Mouse (Mus musculus) forebrain, embryonic 15.5 days (tissue): ENCODE data around the gene Psg19. TPM values are rescaled to one million over a fixed set of nuclear protein-coding genes. Genes with fewer than 3 reads are reported as not detected.

Experiments
- ATAC-seq: fragments of 200-750 bp; cut with Nextera tagmentation; replicated peaks from 2 replicates; pipeline ENCODE4 v1.8.0; 2017; ENCODE audit warnings: mild to moderate bottlenecking, moderate TSS enrichment, moderate library complexity
- H3K27ac ChIP-seq: fragments of 300-500 bp; sonication (generic); replicated peaks from 2 replicates; pipeline ENCODE4 v1.5.1; 2015; ENCODE audit warnings: mild to moderate bottlenecking, inconsistent platforms
- H3K27me3 ChIP-seq: fragments of 300-500 bp; sonication (generic); 2 replicates; pipeline ENCODE4 v1.6.1; 2015; ENCODE audit warnings: inconsistent platforms
- H3K36me3 ChIP-seq: fragments of 300-500 bp; sonication (generic); 2 replicates; pipeline ENCODE4 v1.6.1; 2015; ENCODE audit warnings: mild to moderate bottlenecking, inconsistent platforms
- H3K4me1 ChIP-seq: fragments of 300-500 bp; sonication (generic); 2 replicates; pipeline ENCODE4 v1.6.1; 2015; ENCODE audit warnings: inconsistent platforms
- H3K4me2 ChIP-seq: fragments of 300-500 bp; sonication (generic); replicated peaks from 2 replicates; pipeline ENCODE4 v1.6.1; 2015; ENCODE audit warnings: mild to moderate bottlenecking, inconsistent platforms
- H3K4me3 ChIP-seq: fragments of 300-500 bp; sonication (generic); 2 replicates; pipeline ENCODE4 v1.5.1; 2015; ENCODE audit warnings: mild to moderate bottlenecking, inconsistent platforms
- H3K9ac ChIP-seq: fragments of 300-500 bp; sonication (generic); replicated peaks from 2 replicates; pipeline ENCODE4 v1.6.1; 2015; ENCODE audit warnings: mild to moderate bottlenecking, inconsistent platforms
- H3K9me3 ChIP-seq: fragments of 300-500 bp; sonication (generic); 2 replicates; pipeline ENCODE4 v1.6.1; 2016; ENCODE audit warnings: inconsistent platforms
- WGBS: fragments of 180-500 bp; shearing (Covaris S2); methylation state at CpG from one replicate; pipeline ENCODE4 v1.1.7; 2015; ENCODE audit warnings: mixed read lengths; 5-methylcytosine and 5-hydroxymethylcytosine counted together
- polyA plus RNA-seq: library from polyadenylated mRNA; unstranded; fragments of >200 nt; fragmentation: Nextera tagmentation; extraction: Ambion mirVana; gene quantifications from 2 replicates; pipeline ENCODE4 v1.2.1, GENCODE M21; 2015

The Psg19 gene
- not detected in 2 replicates for polyA plus RNA-seq

GRCm38 (mm10) chr7:18798420-18798819 lies at the start of gene Psg19:
Gene Psg19, minus strand, starts transcription at chr7:18798520.
- Histone ChIP-seq H3K4me2 (no peak within 1 kb of the TSS), H3K27ac (no peak within 1 kb of the TSS), H3K27me3 (no peaks in the 10 kb centered on the region), H3K36me3 (no peaks in the 10 kb centered on the region), H3K4me3 (no peak within 1 kb of the TSS), H3K9me3 (no peaks in the 10 kb centered on the region), H3K4me1 (no peaks in the 10 kb centered on the region), H3K9ac (no peak within 1 kb of the TSS)
- 84% methylated on average over 1 of the region's 1 CpGs for WGBS
- ATAC-seq = no peak

DNA sequence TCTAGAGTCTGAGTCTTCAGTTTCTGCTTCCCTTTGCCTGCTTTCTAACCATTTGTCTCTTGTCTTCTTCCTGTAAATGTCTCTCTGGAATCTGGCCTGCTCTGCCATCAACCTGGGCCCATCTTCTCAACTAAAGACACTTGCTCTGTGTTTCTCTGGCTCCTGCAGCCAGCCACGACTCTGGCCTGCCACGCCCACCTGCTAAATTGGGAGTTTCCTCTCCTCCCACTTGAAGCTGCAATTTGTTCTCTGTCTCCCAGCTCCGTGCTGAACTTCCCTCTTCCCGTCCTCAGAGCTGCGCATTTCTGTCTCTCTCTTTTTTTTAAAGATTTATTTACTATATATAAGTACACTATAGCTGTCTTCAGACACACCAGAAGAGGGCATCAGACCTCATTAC lies 46.5 kb upstream of the Psg19 start:
- peaks cover 10% of the 10 kb centered on the region; the same call in 1 of the 2 replicates for H3K4me1 ChIP-seq
- ATAC-seq = no peak
- WGBS = 53% methylated on average over 5 of the region's 5 CpGs

GRCm38 (mm10) chr7:18841174-18841567 lies 42.9 kb upstream of the Psg19 start:
- ATAC-seq = peak; percentile 29; the same call in 1 of the 2 replicates
- H3K27ac ChIP-seq = no peak overlapping the region
- no peak overlapping the region for H3K4me3 ChIP-seq
- no peaks in the 10 kb centered on the region for H3K36me3 ChIP-seq
- H3K9ac ChIP-seq = no peak overlapping the region
- no peaks in the 10 kb centered on the region for H3K9me3 ChIP-seq
- peaks cover 10% of the 10 kb centered on the region; the same call in 1 of the 2 replicates for H3K4me1 ChIP-seq
- WGBS = 43% methylated on average over 1 of the region's 1 CpGs
- no peaks in the 10 kb centered on the region for H3K27me3 ChIP-seq
- peak overlapping the region; percentile 29; the same call in 1 of the 2 replicates for H3K4me2 ChIP-seq

More for the DNA sequence above, 46.5 kb upstream of the Psg19 start:
- Histone ChIP-seq H3K4me2 (no peak overlapping the region), H3K9me3 (no peaks in the 10 kb centered on the region), H3K36me3 (no peaks in the 10 kb centered on the region), H3K27ac (no peak overlapping the region), H3K9ac (no peak overlapping the region), H3K27me3 (no peaks in the 10 kb centered on the region), H3K4me3 (no peak overlapping the region)

- 2% methylated on average over 16 of the region's 17 CpGs for WGBS
- H3K4me3 ChIP-seq = peak overlapping the region; percentile 32
- ATAC-seq = peak; percentile 71
Observed at GRCm38 (mm10) chr7:18840386-18841173, 42.3 kb upstream of the Psg19 start.

GRCm38 (mm10) chr7:18839865-18840264 lies 41.5 kb upstream of the Psg19 start, which contains the start of gene Mill2:
Gene Mill2, plus strand, starts transcription at chr7:18839966.
- 24% methylated on average over 3 of the region's 3 CpGs for WGBS
- Histone ChIP-seq H3K4me1 (peaks cover 10% of the 10 kb centered on the region; the same call in 1 of the 2 replicates), H3K9ac (peak within 1 kb of the TSS; percentile 44), H3K36me3 (no peaks in the 10 kb centered on the region), H3K27ac (peak within 1 kb of the TSS; percentile 12; the same call in 1 of the 2 replicates), H3K4me3 (peak within 1 kb of the TSS; percentile 32), H3K27me3 (no peaks in the 10 kb centered on the region), H3K4me2 (peak within 1 kb of the TSS; percentile 50), H3K9me3 (no peaks in the 10 kb centered on the region)
- ATAC-seq = 0 out of 2 replicates have a peak, but pooled peaks have one; percentile 23

More at GRCm38 (mm10) chr7:18840386-18841173, 42.3 kb upstream of the Psg19 start:
- no peaks in the 10 kb centered on the region for H3K36me3 ChIP-seq
- H3K4me1 ChIP-seq = peaks cover 10% of the 10 kb centered on the region; the same call in 1 of the 2 replicates
- no peaks in the 10 kb centered on the region for H3K27me3 ChIP-seq
- peak overlapping the region; percentile 44 for H3K9ac ChIP-seq
- H3K9me3 ChIP-seq = no peaks in the 10 kb centered on the region
- peak overlapping the region; percentile 50 for H3K4me2 ChIP-seq
- H3K27ac ChIP-seq = peak overlapping the region; percentile 12; the same call in 1 of the 2 replicates

DNA sequence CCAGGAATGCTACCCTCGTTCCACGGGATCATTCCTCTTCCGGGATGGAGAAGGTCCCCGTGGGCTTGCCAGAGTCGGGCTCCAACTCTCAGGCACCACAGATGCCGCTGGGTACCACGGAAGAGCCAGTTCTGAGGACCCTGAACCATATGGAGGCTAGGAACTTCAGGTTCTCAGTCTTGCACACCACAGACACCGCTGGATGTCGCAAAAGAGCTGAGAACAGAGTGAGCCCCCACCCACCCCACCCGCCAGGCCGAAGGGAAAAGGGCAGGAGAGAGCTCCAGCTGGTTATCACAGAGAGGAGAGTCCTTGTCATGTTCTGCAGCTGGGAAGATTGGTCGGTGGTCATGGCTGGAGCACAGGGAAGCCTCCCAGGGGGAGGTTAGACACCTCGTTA lies 34.0 kb upstream of the Psg19 start:
- Histone ChIP-seq H3K27ac (no peak overlapping the region), H3K9ac (no peak overlapping the region), H3K4me2 (no peak overlapping the region), H3K27me3 (no peaks in the 10 kb centered on the region), H3K9me3 (no peaks in the 10 kb centered on the region), H3K4me3 (no peak overlapping the region), H3K36me3 (no peaks in the 10 kb centered on the region), H3K4me1 (no peaks in the 10 kb centered on the region)
- WGBS = 49% methylated on average over 13 of the region's 13 CpGs
- no peak for ATAC-seq

- WGBS = 85% methylated on average over 7 of the region's 7 CpGs
- H3K27ac ChIP-seq = no peak overlapping the region
- H3K36me3 ChIP-seq = no peaks in the 10 kb centered on the region
- H3K9ac ChIP-seq = no peak overlapping the region
- no peaks in the 10 kb centered on the region for H3K4me1 ChIP-seq
- ATAC-seq = no peak
- H3K4me2 ChIP-seq = no peak overlapping the region
- no peak overlapping the region for H3K4me3 ChIP-seq
- H3K27me3 ChIP-seq = no peaks in the 10 kb centered on the region
- no peaks in the 10 kb centered on the region for H3K9me3 ChIP-seq
Observed at GRCm38 (mm10) chr7:18829545-18829944, 31.2 kb upstream of the Psg19 start.

GRCm38 (mm10) chr7:18828592-18828991 lies 30.3 kb upstream of the Psg19 start:
- 64% methylated on average over 9 of the region's 9 CpGs for WGBS
- no peak overlapping the region for H3K27ac ChIP-seq
- H3K36me3 ChIP-seq = no peaks in the 10 kb centered on the region
- H3K27me3 ChIP-seq = no peaks in the 10 kb centered on the region
- no peak for ATAC-seq
- H3K4me2 ChIP-seq = no peak overlapping the region
- H3K4me3 ChIP-seq = no peak overlapping the region
- no peaks in the 10 kb centered on the region for H3K9me3 ChIP-seq
- H3K4me1 ChIP-seq = no peaks in the 10 kb centered on the region
- no peak overlapping the region for H3K9ac ChIP-seq

DNA sequence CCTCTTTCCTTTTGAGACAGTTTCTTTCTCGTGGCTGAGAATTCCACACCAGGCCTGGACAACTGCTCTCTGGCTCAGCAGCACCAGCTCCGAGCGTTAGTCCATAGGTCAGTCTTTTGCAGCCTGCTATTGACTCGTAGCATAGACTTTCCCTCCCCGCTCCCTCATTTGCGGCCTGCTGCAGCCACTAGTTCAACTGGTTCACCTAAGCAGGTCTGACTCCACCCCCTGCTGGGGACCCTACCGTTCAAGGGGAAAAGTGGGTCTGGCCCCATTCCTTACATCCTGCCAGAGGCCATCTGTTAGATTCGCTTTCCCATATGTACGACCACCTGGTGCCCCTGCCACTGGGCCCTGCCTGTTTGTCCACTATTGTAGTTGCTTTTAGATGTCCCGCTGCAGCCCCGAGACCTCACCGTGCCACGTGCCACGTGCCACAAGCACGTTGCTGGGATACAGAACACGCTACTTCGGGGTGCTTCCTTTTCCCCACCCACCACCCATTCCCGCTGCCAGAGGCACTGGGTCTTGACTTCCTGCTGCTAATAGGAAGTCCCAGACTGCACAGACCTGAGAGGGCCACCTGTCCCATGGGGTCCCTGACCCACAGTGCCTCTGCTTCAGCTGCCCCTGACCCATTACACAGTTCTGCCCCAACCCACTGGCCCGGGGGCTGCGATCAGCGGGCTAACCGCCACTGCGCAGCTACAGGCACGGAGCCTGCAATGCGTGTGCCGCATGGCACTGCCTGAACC lies 29.6 kb upstream of the Psg19 start:
- 64% methylated on average over 26 of the region's 26 CpGs for WGBS

DNA sequence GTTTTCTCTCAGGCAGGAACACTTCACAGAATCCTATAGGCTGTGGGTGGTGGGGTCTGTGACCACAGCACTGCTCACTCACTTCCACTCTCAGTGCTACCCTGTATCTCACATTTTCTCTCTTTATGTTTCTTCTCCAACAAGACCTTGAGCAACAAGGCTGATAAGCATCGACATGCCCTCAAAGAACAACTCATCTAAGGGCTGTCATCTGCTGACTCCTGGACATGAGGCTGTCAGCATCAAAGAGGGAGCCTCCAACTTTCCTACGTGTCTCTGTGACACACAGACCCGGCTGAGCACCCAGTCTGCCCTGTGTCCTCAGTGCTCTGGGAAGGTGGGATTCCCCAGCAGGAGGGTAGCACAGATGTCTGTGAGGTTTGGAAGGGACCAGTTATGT lies 23.2 kb upstream of the Psg19 start, which contains the start of gene Psg17:
Gene Psg17 (minus strand): TSS at position 101 of the 400 bp plus-strand sequence.
- 80% methylated on average over 3 of the region's 3 CpGs for WGBS
- Histone ChIP-seq H3K4me2 (no peak within 1 kb of the TSS), H3K36me3 (no peaks in the 10 kb centered on the region), H3K9ac (no peak within 1 kb of the TSS), H3K4me3 (no peak within 1 kb of the TSS), H3K27ac (no peak within 1 kb of the TSS), H3K27me3 (no peaks in the 10 kb centered on the region), H3K4me1 (no peaks in the 10 kb centered on the region), H3K9me3 (no peaks in the 10 kb centered on the region)
- ATAC-seq = no peak

More for the DNA sequence above, 29.6 kb upstream of the Psg19 start:
- Histone ChIP-seq H3K4me2 (no peak overlapping the region), H3K9ac (no peak overlapping the region), H3K27ac (no peak overlapping the region), H3K4me3 (no peak overlapping the region), H3K27me3 (no peaks in the 10 kb centered on the region), H3K9me3 (no peaks in the 10 kb centered on the region), H3K36me3 (no peaks in the 10 kb centered on the region), H3K4me1 (no peaks in the 10 kb centered on the region)
- ATAC-seq = no peak

- WGBS = 86% methylated on average over 9 of the region's 9 CpGs
- H3K27ac ChIP-seq = no peak overlapping the region
- ATAC-seq = no peak
- no peaks in the 10 kb centered on the region for H3K27me3 ChIP-seq
- H3K4me3 ChIP-seq = no peak overlapping the region
- H3K9ac ChIP-seq = no peak overlapping the region
- H3K9me3 ChIP-seq = no peaks in the 10 kb centered on the region
- no peak overlapping the region for H3K4me2 ChIP-seq
- H3K4me1 ChIP-seq = no peaks in the 10 kb centered on the region
- no peaks in the 10 kb centered on the region for H3K36me3 ChIP-seq
Observed at GRCm38 (mm10) chr7:18818301-18818700, 20.0 kb upstream of the Psg19 start.

GRCm38 (mm10) chr7:18803526-18803925 lies 5.2 kb upstream of the Psg19 start:
- Histone ChIP-seq H3K36me3 (no peaks in the 10 kb centered on the region), H3K4me1 (no peaks in the 10 kb centered on the region), H3K4me2 (no peak overlapping the region), H3K27me3 (no peaks in the 10 kb centered on the region), H3K27ac (no peak overlapping the region), H3K9ac (no peak overlapping the region), H3K4me3 (no peak overlapping the region), H3K9me3 (no peaks in the 10 kb centered on the region)
- ATAC-seq = no peak
